Mouse (Mus musculus): Measurements from ENCODE around the gene Dapk2. TPM values are rescaled to one million over a fixed set of nuclear protein-coding genes. Genes with fewer than 3 reads are reported as not detected.
"Not testable (repeated sequence)": the region's sequence is repeated elsewhere in the genome, so short reads cannot be mapped to it uniquely, and the experiment has no call there.

Dapk2 gene
- polyA plus RNA-seq, 1 experiment from 2014 or later, result 1.3 TPM

- ATAC-seq (ENCODE audit: low read depth), result no peak
- H3K36me3 ChIP-seq, result no peaks in the 10 kb centered on the region
- H3K4me3 ChIP-seq, result no peak overlapping the region
- H3K27me3 ChIP-seq, result no peaks in the 10 kb centered on the region
- peak overlapping the region; percentile 55; the same call in 1 of the 2 replicates for H3K4me2 ChIP-seq
- H3K9ac ChIP-seq, result no peak overlapping the region
- no peaks in the 10 kb centered on the region for H3K9me3 ChIP-seq
- no peak overlapping the region for H3K27ac ChIP-seq (replicated peaks)
- WGBS, result 26% methylated on average over 3 of the region's 3 CpGs
- peaks cover 25% of the 10 kb centered on the region for H3K4me1 ChIP-seq (replicated peaks)
These were observed 116.6 kb downstream of the Dapk2 start for GRCm38 (mm10) chr9:66274657-66275056.

DNA sequence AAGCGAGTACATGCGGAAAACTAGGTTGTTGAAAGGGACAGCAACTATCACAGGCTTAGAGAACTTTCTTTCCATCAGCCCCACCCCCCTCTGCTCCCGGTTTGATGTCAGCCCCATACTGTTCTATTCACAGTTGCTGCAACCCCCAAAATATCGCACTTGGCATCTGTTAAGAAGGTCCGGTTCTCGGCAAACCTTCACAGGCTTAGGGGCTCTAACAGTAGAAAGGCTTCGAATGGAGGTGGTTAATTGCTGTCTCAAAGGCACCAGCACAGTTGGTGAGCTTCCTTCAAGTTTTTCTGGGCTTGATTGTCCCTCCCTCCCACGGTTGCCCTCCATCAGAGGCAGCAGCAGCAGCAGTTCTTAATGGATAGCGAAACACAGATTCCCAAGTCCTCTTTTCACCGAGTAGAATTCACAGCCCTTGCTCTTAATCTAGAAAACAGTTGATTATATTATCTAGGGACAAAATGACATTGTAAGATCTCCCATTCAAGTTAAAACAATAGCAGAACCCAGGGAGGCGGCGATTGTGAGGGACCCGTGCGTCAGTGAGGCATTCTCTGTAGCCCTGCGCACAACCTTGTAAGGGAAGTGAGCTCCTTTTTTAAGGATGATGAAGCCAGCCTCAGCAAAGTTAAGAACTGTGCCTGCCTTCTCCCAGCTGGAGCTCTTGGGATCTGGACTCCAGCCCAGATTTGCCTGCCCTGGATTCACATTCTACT is 117.4 kb downstream of the Dapk2 start:
- no peaks in the 10 kb centered on the region for H3K27me3 ChIP-seq
- H3K4me3 ChIP-seq, result peak overlapping the region; percentile 22
- H3K4me1 ChIP-seq (replicated peaks), result peaks cover 25% of the 10 kb centered on the region
- H3K9ac ChIP-seq, result peak overlapping the region; percentile 53
- peak overlapping the region; percentile 71 for H3K27ac ChIP-seq (replicated peaks)
- ATAC-seq (ENCODE audit: low read depth), result peak; percentile 74
- peak overlapping the region; percentile 55 for H3K4me2 ChIP-seq
- H3K9me3 ChIP-seq, result no peaks in the 10 kb centered on the region
- no peaks in the 10 kb centered on the region for H3K36me3 ChIP-seq
- under 1% methylated on average over 15 of the region's 15 CpGs for WGBS

GRCm38 (mm10) chr9:66276062-66276461 is 118.0 kb downstream of the Dapk2 start:
- 26% methylated on average over 4 of the region's 4 CpGs for WGBS
- ATAC-seq (ENCODE audit: low read depth), result no peak
- Histone ChIP-seq H3K9ac (no peak overlapping the region), H3K4me1 (replicated peaks) (peaks cover 25% of the 10 kb centered on the region), H3K27me3 (no peaks in the 10 kb centered on the region), H3K9me3 (no peaks in the 10 kb centered on the region), H3K36me3 (no peaks in the 10 kb centered on the region), H3K4me3 (no peak overlapping the region), H3K27ac (replicated peaks) (0 out of 2 replicates have a peak overlapping the region, but pooled peaks have one; percentile 54), H3K4me2 (peak overlapping the region; percentile 55; the same call in 1 of the 2 replicates)

DNA sequence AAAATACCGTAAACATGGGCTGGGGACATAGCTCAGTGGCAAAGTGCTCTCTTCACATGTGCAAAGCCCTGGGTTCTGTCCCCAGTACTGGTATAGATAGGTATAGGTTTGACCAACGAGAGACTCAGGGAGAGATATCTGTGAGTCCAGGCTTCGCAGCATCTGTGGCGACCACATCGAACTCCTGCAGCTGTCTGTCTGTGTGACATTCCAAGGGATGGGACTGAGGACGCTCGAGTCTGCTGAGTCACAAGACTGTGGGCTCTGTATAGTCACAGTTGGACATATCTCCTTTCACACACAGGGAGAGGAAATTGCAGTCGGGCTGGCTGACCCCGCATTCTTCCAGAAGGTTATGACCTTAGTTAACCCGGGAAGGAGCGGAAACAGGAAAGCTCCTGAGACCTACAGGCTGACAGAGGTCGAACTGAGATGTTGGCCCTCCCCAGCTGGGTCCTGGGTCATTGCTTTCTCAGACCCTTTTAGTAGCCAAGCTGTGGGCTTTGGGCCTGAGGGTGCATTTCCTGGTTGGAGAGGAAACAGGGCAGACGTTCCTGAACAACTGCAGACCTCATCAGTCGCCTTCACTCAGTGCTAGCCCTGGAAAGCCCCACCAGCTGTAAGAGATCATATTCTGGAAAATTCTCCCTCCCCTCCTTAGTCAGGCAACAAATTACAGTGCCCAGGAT is 118.8 kb downstream of the Dapk2 start:
- no peak for ATAC-seq (ENCODE audit: low read depth)
- Histone ChIP-seq H3K4me2 (no peak overlapping the region), H3K27ac (replicated peaks) (no peak overlapping the region), H3K4me1 (replicated peaks) (peaks cover 25% of the 10 kb centered on the region), H3K4me3 (no peak overlapping the region), H3K27me3 (no peaks in the 10 kb centered on the region), H3K9ac (no peak overlapping the region), H3K9me3 (no peaks in the 10 kb centered on the region), H3K36me3 (no peaks in the 10 kb centered on the region)
- 18% methylated on average over 14 of the region's 14 CpGs for WGBS

- Histone ChIP-seq H3K27ac (replicated peaks) (no peak overlapping the region), H3K4me2 (no peak overlapping the region), H3K9ac (no peak overlapping the region), H3K9me3 (no peaks in the 10 kb centered on the region), H3K4me1 (replicated peaks) (peaks cover 21% of the 10 kb centered on the region), H3K27me3 (no peaks in the 10 kb centered on the region), H3K4me3 (no peak overlapping the region), H3K36me3 (no peaks in the 10 kb centered on the region)
- no peak for ATAC-seq (ENCODE audit: low read depth)
These were observed 121.6 kb downstream of the Dapk2 start for GRCm38 (mm10) chr9:66279647-66280046.

DNA sequence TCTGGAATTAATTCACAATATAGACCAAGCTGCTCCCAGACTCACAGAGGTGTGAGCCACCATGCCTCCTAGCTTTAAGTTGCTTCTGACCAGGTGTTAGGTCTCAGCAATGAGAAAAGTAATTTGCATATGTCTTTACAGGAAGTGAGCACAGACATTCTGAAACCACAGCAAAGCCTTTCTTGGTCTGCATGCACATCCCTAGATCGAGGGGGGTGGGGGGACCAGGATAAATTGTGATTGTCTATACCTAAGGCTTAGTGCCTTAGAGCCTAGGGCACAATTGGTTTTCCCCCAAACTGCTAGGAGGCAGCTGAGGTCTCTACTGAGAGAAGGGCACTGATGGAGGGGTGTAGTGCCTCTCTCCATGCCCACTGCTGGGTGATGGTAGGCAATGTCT is 122.5 kb downstream of the Dapk2 start:
- no peak overlapping the region for H3K4me2 ChIP-seq
- H3K27ac ChIP-seq (replicated peaks), result no peak overlapping the region
- no peak overlapping the region for H3K4me3 ChIP-seq
- no peaks in the 10 kb centered on the region for H3K36me3 ChIP-seq
- no peaks in the 10 kb centered on the region for H3K9me3 ChIP-seq
- peaks cover 12% of the 10 kb centered on the region for H3K4me1 ChIP-seq (replicated peaks)
- WGBS, result 85% methylated on average over 1 of the region's 1 CpGs
- no peak overlapping the region for H3K9ac ChIP-seq
- ATAC-seq (ENCODE audit: low read depth), result no peak
- H3K27me3 ChIP-seq, result no peaks in the 10 kb centered on the region

DNA sequence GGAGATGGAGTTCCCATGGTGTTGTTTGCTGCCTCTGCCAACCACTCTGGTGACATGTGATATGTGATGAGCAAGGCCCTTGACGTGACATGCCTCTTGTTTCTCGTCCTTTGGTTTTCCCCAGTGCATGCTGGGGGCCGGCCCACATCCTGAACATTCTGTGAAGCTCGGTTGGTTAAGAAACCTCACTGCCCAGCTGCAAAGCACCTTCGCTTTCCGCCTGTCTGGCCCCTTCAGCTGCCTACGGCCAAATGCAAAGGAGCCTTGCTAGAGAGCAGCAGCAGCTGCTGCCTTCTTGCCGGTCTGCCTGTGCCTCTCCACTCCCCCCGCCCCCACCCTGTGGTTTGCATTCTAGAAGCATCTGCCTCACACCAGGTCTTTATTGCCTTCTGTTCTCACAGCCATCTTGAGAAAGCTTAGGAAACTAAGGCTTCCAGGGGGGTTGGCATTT is 123.5 kb downstream of the Dapk2 start:
- H3K27ac ChIP-seq (replicated peaks), result 0 out of 2 replicates have a peak overlapping the region, but pooled peaks have one; percentile 18
- H3K4me3 ChIP-seq, result no peak overlapping the region
- ATAC-seq (ENCODE audit: low read depth), result no peak
- peaks cover 8% of the 10 kb centered on the region for H3K4me1 ChIP-seq (replicated peaks)
- H3K4me2 ChIP-seq, result no peak overlapping the region
- H3K9me3 ChIP-seq, result no peaks in the 10 kb centered on the region
- WGBS, result 54% methylated on average over 9 of the region's 9 CpGs
- no peaks in the 10 kb centered on the region for H3K36me3 ChIP-seq
- no peak overlapping the region for H3K9ac ChIP-seq
- H3K27me3 ChIP-seq, result no peaks in the 10 kb centered on the region

- H3K9ac ChIP-seq, result no peak overlapping the region
- H3K4me1 ChIP-seq (replicated peaks), result peaks cover 4% of the 10 kb centered on the region; the same call in 1 of the 2 replicates
- H3K4me3 ChIP-seq, result no peak overlapping the region
- no peak overlapping the region for H3K27ac ChIP-seq (replicated peaks)
- no peak overlapping the region for H3K4me2 ChIP-seq
- H3K9me3 ChIP-seq, result no peaks in the 10 kb centered on the region
- WGBS, result 94% methylated on average over 1 of the region's 1 CpGs
- no peaks in the 10 kb centered on the region for H3K27me3 ChIP-seq
- no peaks in the 10 kb centered on the region for H3K36me3 ChIP-seq
- no peak for ATAC-seq (ENCODE audit: low read depth)
These were observed 124.6 kb downstream of the Dapk2 start for GRCm38 (mm10) chr9:66282582-66282981.

DNA sequence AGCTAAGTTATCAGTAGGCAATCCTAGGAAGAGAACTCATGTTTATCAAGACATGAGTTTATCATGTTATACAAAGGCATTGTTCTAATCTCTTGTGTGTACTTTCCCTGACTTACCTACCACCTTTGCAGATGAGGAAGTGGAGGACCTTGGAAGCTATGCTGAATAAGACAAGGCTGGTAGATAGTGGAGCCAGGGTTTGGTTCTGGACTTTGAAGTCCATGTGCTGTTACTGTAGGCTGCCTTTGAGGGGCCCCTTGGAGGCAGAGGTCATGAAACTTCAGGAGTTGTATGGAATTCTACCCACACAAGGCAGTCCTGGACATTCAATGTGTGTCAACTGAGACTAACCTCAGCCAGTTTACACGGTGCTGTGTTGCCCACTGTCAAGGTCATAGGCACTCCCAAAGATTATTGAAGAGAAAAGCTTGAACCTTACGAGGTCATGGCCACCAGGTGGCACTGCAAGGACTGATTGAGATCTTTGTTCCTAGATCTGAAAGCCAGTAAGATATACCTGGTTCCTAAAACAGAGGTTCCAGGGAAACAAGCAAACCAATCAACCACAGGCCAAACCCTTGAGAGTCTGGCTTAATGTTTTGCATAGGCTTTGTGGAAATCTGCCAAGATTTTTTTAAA is 125.7 kb downstream of the Dapk2 start:
- no peak overlapping the region for H3K4me3 ChIP-seq
- no peak overlapping the region for H3K27ac ChIP-seq (replicated peaks)
- no peaks in the 10 kb centered on the region for H3K9me3 ChIP-seq
- H3K4me2 ChIP-seq, result no peak overlapping the region
- H3K9ac ChIP-seq, result no peak overlapping the region
- 18% methylated on average over 2 of the region's 2 CpGs for WGBS
- no peaks in the 10 kb centered on the region for H3K27me3 ChIP-seq
- no peaks in the 10 kb centered on the region for H3K36me3 ChIP-seq
- peaks cover 4% of the 10 kb centered on the region; the same call in 1 of the 2 replicates for H3K4me1 ChIP-seq (replicated peaks)
- ATAC-seq (ENCODE audit: low read depth), result no peak

- 81% methylated on average over 2 of the region's 2 CpGs for WGBS
- not testable (repeated sequence) for H3K9ac ChIP-seq; H3K27ac ChIP-seq (replicated peaks); H3K36me3 ChIP-seq; H3K4me3 ChIP-seq; H3K4me1 ChIP-seq (replicated peaks); H3K9me3 ChIP-seq; H3K4me2 ChIP-seq; H3K27me3 ChIP-seq; ATAC-seq (ENCODE audit: low read depth)
These were observed 127.2 kb downstream of the Dapk2 start for GRCm38 (mm10) chr9:66285241-66285640.

DNA sequence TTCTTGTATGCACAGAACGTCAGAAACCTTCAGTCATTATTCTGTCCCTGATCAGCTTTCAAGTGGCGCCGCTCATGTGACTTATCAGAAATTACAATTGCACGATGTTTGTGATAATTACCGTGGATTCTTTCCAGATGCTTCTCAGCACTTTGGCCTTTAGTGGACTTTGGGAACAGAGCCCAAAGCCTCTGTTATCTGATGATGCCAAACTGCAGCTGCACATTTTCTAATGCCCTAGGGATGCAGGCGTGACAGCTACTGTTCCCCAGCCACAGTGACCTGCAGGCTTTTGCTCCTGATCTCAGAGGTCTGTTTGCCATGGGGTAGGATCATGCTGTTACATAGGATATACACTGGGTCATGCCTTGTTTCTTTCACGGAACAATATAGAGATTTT is 127.9 kb downstream of the Dapk2 start:
- Histone ChIP-seq H3K36me3 (no peaks in the 10 kb centered on the region), H3K4me2 (no peak overlapping the region), H3K9me3 (no peaks in the 10 kb centered on the region), H3K4me3 (no peak overlapping the region), H3K9ac (no peak overlapping the region), H3K27ac (replicated peaks) (no peak overlapping the region), H3K4me1 (replicated peaks) (peaks cover 4% of the 10 kb centered on the region; the same call in 1 of the 2 replicates), H3K27me3 (no peaks in the 10 kb centered on the region)
- 49% methylated on average over 7 of the region's 7 CpGs for WGBS
- ATAC-seq (ENCODE audit: low read depth), result no peak

- peaks cover 13% of the 10 kb centered on the region for H3K4me1 ChIP-seq (replicated peaks)
- no peak overlapping the region for H3K4me2 ChIP-seq
- H3K36me3 ChIP-seq, result no peaks in the 10 kb centered on the region
- H3K27ac ChIP-seq (replicated peaks), result no peak overlapping the region
- 87% methylated on average over 2 of the region's 2 CpGs for WGBS
- no peaks in the 10 kb centered on the region for H3K27me3 ChIP-seq
- H3K9ac ChIP-seq, result no peak overlapping the region
- no peak for ATAC-seq (ENCODE audit: low read depth)
- H3K9me3 ChIP-seq, result no peaks in the 10 kb centered on the region
- no peak overlapping the region for H3K4me3 ChIP-seq
These were observed 132.7 kb downstream of the Dapk2 start for GRCm38 (mm10) chr9:66290727-66291126.

Data from neural tube, embryonic 13.5 days (tissue).